Mouse (Mus musculus): ENCODE data around the gene Dok7. TPM values are rescaled to one million over a fixed set of nuclear protein-coding genes. Genes with fewer than 3 reads are reported as not detected.

The Dok7 gene
- polyA plus RNA-seq, 2 experiments: 4.7 to 11.0 TPM

- Histone ChIP-seq H3K9me3 (ENCODE audit: control insufficient read depth, low read length) (no peaks in the 10 kb centered on the region), H3K4me1 (ENCODE audit: control insufficient read depth, insufficient read depth, low read length) (no peaks in the 10 kb centered on the region), H3K4me3 (replicated peaks; ENCODE audit: low read length) (no peak overlapping the region), H3K4me2 (replicated peaks; ENCODE audit: low read depth, low read length, severe bottlenecking) (no peak overlapping the region), H3K36me3 (ENCODE audit: control insufficient read depth, insufficient read depth, low read length) (peaks cover 59% of the 10 kb centered on the region), H3K9ac (ENCODE audit: low read depth, low read length, severe bottlenecking) (no peak overlapping the region), H3K27me3 (ENCODE audit: control insufficient read depth, insufficient read depth, low read length) (no peaks in the 10 kb centered on the region), H3K27ac (replicated peaks; ENCODE audit: low read depth, low read length) (no peak overlapping the region)
- ATAC-seq (ENCODE audit: low FRiP score, low read depth) (no peak), DNase-seq (ENCODE audit: low spot score) (no peak)
- 83% methylated on average over 5 of the region's 5 CpGs for WGBS
- no peak for TF ChIP-seq POLR2A (IDR thresholded peaks at IDR 0.05; ENCODE audit: borderline replicate concordance, extremely low read depth, insufficient read depth, insufficient read length)
Observed at GRCm38 (mm10) chr5:35033068-35033467, 23.5 kb upstream of the Dok7 start.

DNA sequence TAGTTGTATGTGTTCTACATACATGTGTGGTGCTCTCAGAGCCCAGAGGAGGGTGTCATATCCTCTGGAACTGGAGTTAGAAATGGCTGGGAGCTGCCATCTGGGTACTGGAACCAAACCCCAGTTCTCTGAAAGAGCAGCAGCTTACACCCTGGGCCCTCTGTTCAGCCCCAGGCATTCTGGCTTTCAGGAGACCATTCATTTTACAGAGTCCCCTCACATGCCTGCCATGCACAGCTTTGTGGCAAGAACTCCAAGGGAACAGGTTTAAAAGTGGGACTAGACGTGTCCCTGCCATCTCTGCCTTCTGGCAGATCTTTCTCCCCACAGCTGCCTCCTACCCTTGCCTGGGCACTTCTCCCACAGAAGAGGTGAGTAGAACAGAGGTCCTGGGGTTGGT is 22.9 kb upstream of the Dok7 start:
- no peak for ATAC-seq (ENCODE audit: low FRiP score, low read depth)
- WGBS: 80% methylated on average over 1 of the region's 1 CpGs

DNA sequence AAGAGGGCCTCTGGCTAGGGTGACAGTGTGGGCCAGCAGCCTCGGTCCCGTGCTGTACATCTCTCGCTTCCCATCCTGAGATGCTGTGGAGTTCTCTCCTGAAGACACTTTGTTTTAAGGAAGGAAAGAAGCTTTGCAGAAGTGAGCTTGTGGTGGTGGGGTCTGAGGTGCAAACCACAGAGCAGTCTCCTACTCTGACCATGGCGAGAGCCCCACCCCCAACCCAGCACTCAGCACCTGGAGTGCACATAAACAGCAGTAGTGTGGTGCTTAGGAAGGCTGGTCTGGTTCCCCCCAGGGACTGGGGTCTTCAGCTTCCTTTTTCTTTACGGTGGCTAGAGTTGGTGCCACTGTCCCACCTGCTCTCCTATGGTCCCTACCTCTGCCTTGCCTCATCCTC is 21.4 kb upstream of the Dok7 start:
- no peak overlapping the region for H3K4me3 ChIP-seq (replicated peaks; ENCODE audit: low read length)
- ATAC-seq (ENCODE audit: low FRiP score, low read depth) (no peak), DNase-seq (ENCODE audit: low spot score) (no peak)
- H3K9me3 ChIP-seq (ENCODE audit: control insufficient read depth, low read length): no peaks in the 10 kb centered on the region
- no peak for TF ChIP-seq POLR2A (IDR thresholded peaks at IDR 0.05; ENCODE audit: borderline replicate concordance, extremely low read depth, insufficient read depth, insufficient read length)
- H3K36me3 ChIP-seq (ENCODE audit: control insufficient read depth, insufficient read depth, low read length): peaks cover 38% of the 10 kb centered on the region
- H3K4me2 ChIP-seq (replicated peaks; ENCODE audit: low read depth, low read length, severe bottlenecking): no peak overlapping the region
- no peaks in the 10 kb centered on the region for H3K4me1 ChIP-seq (ENCODE audit: control insufficient read depth, insufficient read depth, low read length)
- H3K9ac ChIP-seq (ENCODE audit: low read depth, low read length, severe bottlenecking): no peak overlapping the region
- H3K27me3 ChIP-seq (ENCODE audit: control insufficient read depth, insufficient read depth, low read length): no peaks in the 10 kb centered on the region
- H3K27ac ChIP-seq (replicated peaks; ENCODE audit: low read depth, low read length): no peak overlapping the region
- WGBS: 90% methylated on average over 5 of the region's 5 CpGs

More for the DNA sequence above, 22.9 kb upstream of the Dok7 start:
- H3K4me2 ChIP-seq (replicated peaks; ENCODE audit: low read depth, low read length, severe bottlenecking): no peak overlapping the region
- H3K4me3 ChIP-seq (replicated peaks; ENCODE audit: low read length): no peak overlapping the region
- no peak overlapping the region for H3K9ac ChIP-seq (ENCODE audit: low read depth, low read length, severe bottlenecking)
- DNase-seq (ENCODE audit: low spot score): no peak
- peaks cover 54% of the 10 kb centered on the region for H3K36me3 ChIP-seq (ENCODE audit: control insufficient read depth, insufficient read depth, low read length)
- no peak overlapping the region for H3K27ac ChIP-seq (replicated peaks; ENCODE audit: low read depth, low read length)
- H3K4me1 ChIP-seq (ENCODE audit: control insufficient read depth, insufficient read depth, low read length): no peaks in the 10 kb centered on the region
- H3K27me3 ChIP-seq (ENCODE audit: control insufficient read depth, insufficient read depth, low read length): no peaks in the 10 kb centered on the region
- no peaks in the 10 kb centered on the region for H3K9me3 ChIP-seq (ENCODE audit: control insufficient read depth, low read length)
- no peak for TF ChIP-seq POLR2A (IDR thresholded peaks at IDR 0.05; ENCODE audit: borderline replicate concordance, extremely low read depth, insufficient read depth, insufficient read length)

DNA sequence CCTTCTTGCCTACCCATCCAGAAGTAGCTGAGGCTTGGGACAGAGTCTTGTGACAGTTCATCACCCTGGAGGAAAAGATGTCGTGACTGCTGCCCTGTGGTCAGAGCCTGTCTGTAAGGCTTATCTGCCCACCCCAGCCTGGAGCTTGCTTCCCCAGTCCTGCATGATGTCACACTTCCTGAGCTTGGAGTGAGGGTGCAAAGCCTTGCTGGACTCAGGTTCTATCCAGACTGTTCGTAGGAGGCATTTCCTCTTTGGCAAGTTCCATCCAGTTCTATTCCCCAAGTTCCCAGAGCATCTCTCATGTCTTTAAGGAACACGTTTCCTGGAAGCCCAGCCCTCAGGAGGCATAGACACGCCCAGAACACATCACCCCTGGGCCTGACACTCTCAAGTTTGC is 20.8 kb upstream of the Dok7 start:
- Histone ChIP-seq H3K9ac (ENCODE audit: low read depth, low read length, severe bottlenecking) (no peak overlapping the region), H3K27me3 (ENCODE audit: control insufficient read depth, insufficient read depth, low read length) (no peaks in the 10 kb centered on the region), H3K4me3 (replicated peaks; ENCODE audit: low read length) (no peak overlapping the region), H3K4me1 (ENCODE audit: control insufficient read depth, insufficient read depth, low read length) (no peaks in the 10 kb centered on the region), H3K36me3 (ENCODE audit: control insufficient read depth, insufficient read depth, low read length) (peaks cover 33% of the 10 kb centered on the region), H3K27ac (replicated peaks; ENCODE audit: low read depth, low read length) (no peak overlapping the region), H3K9me3 (ENCODE audit: control insufficient read depth, low read length) (no peaks in the 10 kb centered on the region), H3K4me2 (replicated peaks; ENCODE audit: low read depth, low read length, severe bottlenecking) (no peak overlapping the region)
- DNase-seq (ENCODE audit: low spot score): no peak
- no peak for TF ChIP-seq POLR2A (IDR thresholded peaks at IDR 0.05; ENCODE audit: borderline replicate concordance, extremely low read depth, insufficient read depth, insufficient read length)
- WGBS: 74% methylated on average over 4 of the region's 4 CpGs
- ATAC-seq (ENCODE audit: low FRiP score, low read depth): no peak

- TF ChIP-seq POLR2A (IDR thresholded peaks at IDR 0.05; ENCODE audit: borderline replicate concordance, extremely low read depth, insufficient read depth, insufficient read length): no peak
- H3K4me1 ChIP-seq (ENCODE audit: control insufficient read depth, insufficient read depth, low read length): no peaks in the 10 kb centered on the region
- H3K27me3 ChIP-seq (ENCODE audit: control insufficient read depth, insufficient read depth, low read length): no peaks in the 10 kb centered on the region
- DNase-seq (ENCODE audit: low spot score): no peak
- no peak overlapping the region for H3K9ac ChIP-seq (ENCODE audit: low read depth, low read length, severe bottlenecking)
- H3K4me3 ChIP-seq (replicated peaks; ENCODE audit: low read length): no peak overlapping the region
- peaks cover 19% of the 10 kb centered on the region for H3K36me3 ChIP-seq (ENCODE audit: control insufficient read depth, insufficient read depth, low read length)
- no peaks in the 10 kb centered on the region for H3K9me3 ChIP-seq (ENCODE audit: control insufficient read depth, low read length)
- no peak for ATAC-seq (ENCODE audit: low FRiP score, low read depth)
- no peak overlapping the region for H3K27ac ChIP-seq (replicated peaks; ENCODE audit: low read depth, low read length)
- no peak overlapping the region for H3K4me2 ChIP-seq (replicated peaks; ENCODE audit: low read depth, low read length, severe bottlenecking)
Observed at GRCm38 (mm10) chr5:35037438-35037837, 19.1 kb upstream of the Dok7 start.

DNA sequence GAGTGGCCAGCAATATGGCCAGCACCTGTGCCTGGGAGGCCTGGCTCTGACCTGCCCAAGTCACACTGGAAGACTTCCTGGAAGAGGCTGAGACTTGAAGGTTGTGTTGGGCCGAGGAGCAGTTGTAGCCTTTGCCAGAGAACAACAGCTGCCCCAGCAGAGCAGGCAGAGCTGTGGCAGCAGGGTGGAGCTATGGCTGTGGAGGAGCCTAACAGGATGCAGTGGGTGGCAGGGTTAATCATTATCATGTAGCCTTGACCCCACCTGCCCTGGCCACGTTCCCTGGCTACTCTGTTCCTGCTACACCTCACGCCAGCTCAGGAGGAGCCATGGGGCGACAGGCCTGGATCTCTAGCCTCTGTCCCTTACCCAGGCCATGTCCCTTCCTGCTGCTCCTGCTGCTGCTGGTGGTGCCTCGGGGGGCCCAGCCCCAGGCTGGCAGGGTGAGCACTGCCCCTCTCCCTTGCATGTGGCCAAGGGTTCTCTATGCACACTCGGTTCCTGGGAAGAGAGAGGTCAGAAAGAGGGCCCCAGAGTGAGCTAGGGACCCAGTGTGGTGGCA is 15.2 kb upstream of the Dok7 start, which contains the start of gene Hgfac:
TSS of gene Hgfac (plus strand) at position 242 of the 562 bp plus-strand sequence.
- no peak within 1 kb of the TSS for H3K27ac ChIP-seq (replicated peaks; ENCODE audit: low read depth, low read length)
- no peaks in the 10 kb centered on the region for H3K4me1 ChIP-seq (ENCODE audit: control insufficient read depth, insufficient read depth, low read length)
- no peak within 1 kb of the TSS for H3K4me2 ChIP-seq (replicated peaks; ENCODE audit: low read depth, low read length, severe bottlenecking)
- no peak for TF ChIP-seq POLR2A (IDR thresholded peaks at IDR 0.05; ENCODE audit: borderline replicate concordance, extremely low read depth, insufficient read depth, insufficient read length)
- H3K9ac ChIP-seq (ENCODE audit: low read depth, low read length, severe bottlenecking): no peak within 1 kb of the TSS
- ATAC-seq (ENCODE audit: low FRiP score, low read depth) (no peak), DNase-seq (ENCODE audit: low spot score) (no peak)
- 61% methylated on average over 6 of the region's 6 CpGs for WGBS
- no peak within 1 kb of the TSS for H3K4me3 ChIP-seq (replicated peaks; ENCODE audit: low read length)
- no peaks in the 10 kb centered on the region for H3K9me3 ChIP-seq (ENCODE audit: control insufficient read depth, low read length)
- no peaks in the 10 kb centered on the region for H3K36me3 ChIP-seq (ENCODE audit: control insufficient read depth, insufficient read depth, low read length)
- H3K27me3 ChIP-seq (ENCODE audit: control insufficient read depth, insufficient read depth, low read length): no peaks in the 10 kb centered on the region
